Mouse (Mus musculus) liver, postnatal 0 days (tissue): ENCODE measurements at regions not wholly inside any gene's neighbourhood (a gene's known extent, or its start where the extent isn't known, plus 50 kb on each side); places are given as distances from the start of the nearest gene placed in this dataset.

Experiments
- ATAC-seq: fragments of 200-750 bp; cut with Nextera tagmentation; 2 replicates; pipeline ENCODE4 v1.8.0; 2017; ENCODE audit warnings: mild to moderate bottlenecking, moderate library complexity
- DNase-seq: peaks from one replicate; pipeline ENCODE4 v3.0.0-alpha.2; 2016
- H3K27ac ChIP-seq: fragments of 300-500 bp; sonication (generic); 2 replicates; pipeline ENCODE4 v1.5.1; 2014; ENCODE audit warnings: antibody characterized with exemption, moderate library complexity, mild to moderate bottlenecking, low read depth
- H3K27me3 ChIP-seq: fragments of 300-500 bp; sonication (generic); 2 replicates; pipeline ENCODE4 v1.6.1; 2014; ENCODE audit warnings: low read length, control low read depth, mixed read lengths; ENCODE audit not compliant: insufficient read depth
- H3K36me3 ChIP-seq: fragments of 300-500 bp; sonication (generic); replicated peaks from 2 replicates; pipeline ENCODE4 v1.6.1; 2014; ENCODE audit warnings: mild to moderate bottlenecking, control low read depth, low read length, moderate library complexity, mixed read lengths; ENCODE audit not compliant: insufficient read depth
- H3K4me1 ChIP-seq: fragments of 300-500 bp; sonication (generic); 2 replicates; pipeline ENCODE4 v1.6.1; 2014; ENCODE audit warnings: antibody characterized with exemption, mild to moderate bottlenecking, control low read depth; ENCODE audit not compliant: insufficient read depth
- H3K4me2 ChIP-seq: fragments of 300-500 bp; sonication (generic); 2 replicates; pipeline ENCODE4 v1.6.1; 2014; ENCODE audit warnings: low read depth, mild to moderate bottlenecking, low read length, moderate library complexity, mixed read lengths
- H3K4me3 ChIP-seq: fragments of 300-500 bp; sonication (generic); 2 replicates; pipeline ENCODE4 v1.5.1; 2014; ENCODE audit warnings: low read depth, low read length
- H3K9ac ChIP-seq: fragments of 300-500 bp; sonication (generic); replicated peaks from 2 replicates; pipeline ENCODE4 v1.6.1; 2014; ENCODE audit warnings: mild to moderate bottlenecking, moderate library complexity
- H3K9me3 ChIP-seq: fragments of 300-500 bp; sonication (generic); 2 replicates; pipeline ENCODE4 v1.6.1; 2016; ENCODE audit warnings: mild to moderate bottlenecking, control low read depth, low read length, mixed read lengths
- CTCF ChIP-seq: sonication (generic); IDR thresholded peaks from 2 replicates; pipeline ENCODE4 v1.5.1; 2016; ENCODE audit warnings: antibody characterized with exemption, low read depth
- EP300 ChIP-seq: IDR thresholded peaks from 2 replicates; pipeline ENCODE4 v1.6.1; 2016; ENCODE audit warnings: antibody characterized with exemption, low read depth, mild to moderate bottlenecking
- WGBS: fragments of 180-500 bp; shearing (Covaris S2); extraction: QIAGEN DNeasy Blood & Tissue Kit; methylation state at CpG from one replicate; pipeline ENCODE4 v1.1.7; 2014; ENCODE audit not compliant: insufficient replicate concordance; 5-methylcytosine and 5-hydroxymethylcytosine counted together

DNA sequence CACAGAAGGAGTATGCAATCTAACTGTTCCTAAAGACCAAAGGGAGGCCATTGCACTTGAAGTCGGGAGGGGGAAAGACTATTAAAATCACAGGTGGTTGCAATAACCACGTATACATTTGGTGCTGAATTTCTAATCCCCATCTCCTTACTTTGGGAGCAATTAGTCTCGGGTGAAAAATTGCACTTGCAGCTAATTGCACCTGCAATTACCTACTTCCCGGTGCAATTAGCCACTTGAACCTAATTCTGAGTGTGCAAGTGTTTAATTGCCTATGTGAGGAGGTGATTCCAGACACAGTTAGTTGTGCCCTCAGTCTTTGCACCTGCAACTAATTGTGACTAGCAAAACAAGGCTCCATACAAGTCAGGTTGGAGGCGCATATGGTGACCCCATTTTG, 442.1 kb upstream of the Smim15 start:
- H3K9me3 ChIP-seq = no peaks in the 10 kb centered on the region
- H3K9ac ChIP-seq = no peak overlapping the region
- WGBS = 76% methylated on average over 5 of the region's 5 CpGs
- no peak overlapping the region for H3K4me2 ChIP-seq
- DNase-seq (no peak), ATAC-seq (no peak)
- H3K36me3 ChIP-seq = no peaks in the 10 kb centered on the region
- H3K27ac ChIP-seq = no peak overlapping the region
- no peak for TF ChIP-seq CTCF
- no peak for TF ChIP-seq EP300
- H3K4me3 ChIP-seq = no peak overlapping the region
- 0 out of 2 replicates have a peak, but pooled peaks cover 2% of the 10 kb centered on the region for H3K4me1 ChIP-seq
- H3K27me3 ChIP-seq = no peaks in the 10 kb centered on the region

DNA sequence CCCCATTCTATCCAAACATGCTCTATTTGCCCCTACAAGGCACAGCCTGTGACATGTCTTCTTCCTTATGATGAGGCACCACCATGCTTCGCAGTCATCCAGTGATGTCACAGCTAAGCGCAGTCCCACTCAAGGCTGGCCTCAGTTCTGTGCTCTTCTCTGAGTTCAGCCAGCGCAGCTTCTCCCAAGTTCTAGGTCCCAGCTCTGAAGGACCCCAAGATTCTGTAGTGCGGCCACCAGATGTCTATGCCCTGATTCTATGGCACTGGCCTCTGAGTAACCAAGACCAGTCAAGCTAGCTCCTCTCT, 443.2 kb upstream of the Smim15 start:
- no peak for TF ChIP-seq CTCF
- TF ChIP-seq EP300 = no peak
- DNase-seq (no peak), ATAC-seq (no peak)
- Histone ChIP-seq H3K27ac (no peak overlapping the region), H3K27me3 (no peaks in the 10 kb centered on the region), H3K36me3 (no peaks in the 10 kb centered on the region), H3K4me2 (0 out of 2 replicates have a peak overlapping the region, but pooled peaks have one; percentile 40), H3K9ac (no peak overlapping the region), H3K9me3 (no peaks in the 10 kb centered on the region), H3K4me3 (no peak overlapping the region), H3K4me1 (no peaks in the 10 kb centered on the region)
- WGBS = 72% methylated on average over 4 of the region's 4 CpGs

DNA sequence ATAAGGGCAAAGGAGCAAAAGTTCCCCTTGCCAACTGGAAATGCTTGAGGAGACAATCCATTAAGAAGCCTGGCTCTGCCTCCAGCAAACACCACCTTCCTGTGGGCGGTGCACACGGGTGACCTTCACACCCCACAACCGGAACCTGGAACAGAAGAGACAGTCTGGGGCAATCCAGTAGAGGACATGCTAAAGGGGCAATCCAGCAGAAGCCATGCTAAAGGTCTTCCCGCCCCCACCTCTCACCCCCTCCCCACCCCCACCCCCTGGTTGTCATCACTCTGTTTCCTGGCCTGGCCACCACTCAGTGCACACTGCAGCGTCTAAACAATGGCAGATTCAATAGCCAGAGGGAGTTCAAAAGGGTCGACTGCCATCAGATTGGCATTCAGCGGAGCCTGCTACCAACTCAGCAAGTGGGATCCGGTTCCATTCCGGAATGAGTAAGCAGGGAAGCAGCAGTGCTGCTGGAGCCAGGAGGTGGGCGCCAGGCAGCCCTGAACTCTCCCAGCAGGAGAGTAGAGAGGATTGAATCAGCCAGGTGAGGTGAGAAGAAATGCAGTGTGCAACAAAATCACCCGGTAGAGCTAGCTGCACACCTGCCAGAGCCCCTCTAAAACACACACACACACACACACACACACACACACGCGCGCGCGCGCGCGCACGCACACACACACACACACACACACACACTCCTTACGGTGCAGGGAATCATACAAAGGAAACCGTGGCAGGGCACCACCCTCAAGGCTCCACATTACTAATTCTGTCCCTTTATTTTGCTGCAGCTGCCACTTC, 443.7 kb upstream of the Smim15 start:
- Histone ChIP-seq H3K27ac (no peak overlapping the region), H3K4me3 (no peak overlapping the region), H3K27me3 (no peaks in the 10 kb centered on the region), H3K4me1 (no peaks in the 10 kb centered on the region), H3K4me2 (peak overlapping the region; percentile 40; the same call in 1 of the 2 replicates), H3K36me3 (no peaks in the 10 kb centered on the region), H3K9me3 (no peaks in the 10 kb centered on the region), H3K9ac (no peak overlapping the region)
- DNase-seq = peak; percentile 36
- peak; percentile 72 for ATAC-seq
- no peak for TF ChIP-seq EP300
- TF ChIP-seq CTCF = no peak
- WGBS = 33% methylated on average over 22 of the region's 22 CpGs

DNA sequence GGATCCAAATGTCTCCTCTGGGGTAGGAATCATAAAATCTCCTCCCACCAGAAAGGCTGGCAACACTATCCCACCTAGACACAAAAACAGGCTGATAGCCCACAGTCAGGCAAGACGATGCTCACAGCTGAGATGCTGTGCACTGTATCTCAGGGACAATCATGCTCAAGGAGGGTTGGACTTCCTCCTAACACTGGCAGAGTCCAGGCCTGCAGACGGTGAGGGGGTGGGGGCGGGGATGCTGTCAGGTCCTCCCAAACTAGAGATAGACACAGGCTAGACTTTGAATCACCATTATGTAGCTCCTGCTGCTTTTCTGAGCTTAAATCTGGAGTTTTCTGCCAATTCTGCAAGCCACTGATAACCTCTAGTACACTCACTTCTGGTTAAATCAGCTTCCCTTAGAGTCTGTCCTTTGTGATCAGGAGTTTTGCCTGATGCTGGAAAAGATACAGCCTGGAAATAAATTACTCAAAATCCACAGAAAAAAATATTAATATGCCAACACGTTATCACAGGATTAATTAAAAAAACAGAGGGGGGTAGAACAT, 445.1 kb upstream of the Smim15 start:
- H3K4me3 ChIP-seq = no peak overlapping the region
- DNase-seq = no peak
- H3K27ac ChIP-seq = no peak overlapping the region
- H3K4me1 ChIP-seq = no peaks in the 10 kb centered on the region
- 29% methylated on average over 4 of the region's 4 CpGs for WGBS
- no peak overlapping the region for H3K9ac ChIP-seq
- no peaks in the 10 kb centered on the region for H3K9me3 ChIP-seq
- H3K4me2 ChIP-seq = no peak overlapping the region
- H3K27me3 ChIP-seq = no peaks in the 10 kb centered on the region
- no peaks in the 10 kb centered on the region for H3K36me3 ChIP-seq
- TF ChIP-seq CTCF (no peak), EP300 (no peak)
- ATAC-seq = no peak

DNA sequence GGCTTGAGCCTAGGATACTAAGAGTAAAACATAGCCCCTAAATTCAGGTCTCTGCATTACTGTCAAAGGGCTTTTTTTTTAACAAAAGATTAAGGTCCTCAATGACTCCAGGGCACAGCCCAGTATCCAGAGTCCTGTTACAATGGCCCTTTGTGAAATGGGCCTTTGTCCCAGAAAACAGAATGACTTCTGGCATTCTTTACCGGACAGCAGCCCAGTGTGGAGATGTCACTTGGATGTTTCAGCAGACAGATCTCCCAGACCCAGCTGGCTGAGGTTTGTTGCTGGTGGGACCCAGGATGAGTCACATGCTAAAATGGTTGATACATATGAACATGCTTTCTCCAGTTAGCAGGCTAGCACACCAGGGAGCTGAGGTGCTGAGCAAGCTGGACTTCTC, 445.9 kb upstream of the Smim15 start:
- ATAC-seq (no peak), DNase-seq (no peak)
- no peak for TF ChIP-seq EP300
- no peak for TF ChIP-seq CTCF
- no peak overlapping the region for H3K9ac ChIP-seq
- H3K27me3 ChIP-seq = no peaks in the 10 kb centered on the region
- 70% methylated on average over 1 of the region's 1 CpGs for WGBS
- H3K4me1 ChIP-seq = no peaks in the 10 kb centered on the region
- no peaks in the 10 kb centered on the region for H3K9me3 ChIP-seq
- H3K4me3 ChIP-seq = no peak overlapping the region
- H3K27ac ChIP-seq = no peak overlapping the region
- no peak overlapping the region for H3K4me2 ChIP-seq
- no peaks in the 10 kb centered on the region for H3K36me3 ChIP-seq

DNA sequence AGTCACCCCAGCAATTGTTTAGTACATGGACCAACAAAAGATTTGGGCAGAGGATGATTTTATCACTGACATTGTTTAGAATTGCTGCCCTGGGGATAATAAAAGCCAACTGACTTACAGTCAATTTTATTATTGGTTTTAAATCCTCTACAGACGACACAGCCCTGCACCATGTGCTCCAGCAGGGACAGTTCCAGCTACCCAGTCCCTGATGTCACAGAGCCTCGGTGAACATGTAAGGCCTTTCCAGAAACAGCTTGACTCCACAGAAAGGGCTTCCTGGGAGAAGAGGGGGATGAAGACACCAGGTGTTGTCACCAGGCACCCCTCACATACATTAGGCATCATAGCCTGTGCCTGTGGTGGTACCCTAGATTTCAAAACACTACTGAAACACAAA, 447.0 kb upstream of the Smim15 start:
- no peaks in the 10 kb centered on the region for H3K4me1 ChIP-seq
- H3K9me3 ChIP-seq = no peaks in the 10 kb centered on the region
- no peak overlapping the region for H3K4me3 ChIP-seq
- WGBS = 81% methylated on average over 2 of the region's 2 CpGs
- ATAC-seq (no peak), DNase-seq (no peak)
- TF ChIP-seq CTCF = no peak
- no peak for TF ChIP-seq EP300
- no peak overlapping the region for H3K4me2 ChIP-seq
- no peaks in the 10 kb centered on the region for H3K36me3 ChIP-seq
- no peak overlapping the region for H3K9ac ChIP-seq
- H3K27me3 ChIP-seq = no peaks in the 10 kb centered on the region
- no peak overlapping the region for H3K27ac ChIP-seq
